Mouse (Mus musculus) left cerebral cortex, postnatal 36 days (tissue): Measurements from ENCODE around the gene Gpr82. TPM values are rescaled to one million over a fixed set of nuclear protein-coding genes. Genes with fewer than 3 reads are reported as not detected.
A peak's percentile ranks its signal among the peaks of the same experiment; 100 is the strongest.

Experiments used
- DNase-seq, 2 experiments: peaks; one replicate each; pipeline ENCODE4 v3.0.0; 2021 to 2022; ENCODE audit warnings: low spot score in 2 of 2, mixed read lengths in 1 of 2
- intact Hi-C: fragments of 180-260 bp; cut with DNase I; formaldehyde crosslinking; loops from one replicate; pipeline ENCODE4 v1.15.1; 2025
- total RNA-seq, 2 experiments: library from RNA; stranded (reverse); gene quantifications; 2 replicates each; pipeline ENCODE4 v1.2.3; 2021

Gpr82 gene
- total RNA-seq: not detected

GRCm38 (mm10) chrX:13661063-13661462 is at the start of gene Gpr82:
Gpr82 (plus strand) TSS chrX:13661363.
- DNase-seq: no peak
- intact Hi-C loops: no loop called here

DNA sequence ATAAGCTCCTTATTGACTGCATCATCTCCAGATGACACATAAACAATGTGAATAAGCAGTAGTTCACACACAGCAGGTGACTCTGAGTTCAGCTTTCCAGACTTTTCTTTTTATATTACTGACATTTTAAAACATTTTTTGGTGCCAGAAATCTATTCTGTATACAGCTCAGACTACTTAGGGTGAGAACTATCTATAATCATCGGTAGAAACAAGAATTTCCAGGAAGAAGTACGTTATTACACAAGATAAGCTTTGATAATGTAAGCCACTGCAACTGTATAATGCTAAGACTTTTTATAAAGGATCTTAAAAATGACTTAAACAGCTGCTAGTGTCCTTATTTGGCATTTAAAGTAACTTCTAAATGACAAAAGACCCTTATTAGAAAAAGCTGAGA is 49.0 kb upstream of the Gpr82 start:
- intact Hi-C loops: no loop called here
- DNase-seq: no peak

GRCm38 (mm10) chrX:13616726-13617125 is 44.4 kb upstream of the Gpr82 start:
- no peak for DNase-seq
- intact Hi-C loops: no loop called here

DNA sequence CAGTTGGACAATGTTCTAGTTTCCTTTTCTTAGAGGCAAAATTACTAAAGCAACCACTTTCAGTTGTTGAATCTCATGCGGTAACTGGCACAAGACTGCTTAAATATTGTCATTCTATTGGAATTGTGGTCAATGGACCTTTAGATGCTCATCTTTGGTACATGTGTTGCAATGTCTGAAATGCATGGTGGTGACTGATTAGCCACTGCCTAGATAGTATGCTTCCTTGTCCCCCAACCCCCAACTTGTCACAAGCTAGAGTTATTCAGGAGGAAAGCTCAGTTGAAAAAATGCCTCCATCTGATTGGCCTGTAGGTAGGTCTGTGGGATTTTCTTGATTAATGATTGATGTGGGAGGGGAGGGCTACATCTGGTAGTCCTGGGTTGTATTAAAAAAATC is 43.9 kb upstream of the Gpr82 start:
- intact Hi-C loops: no loop called here
- no peak for DNase-seq

GRCm38 (mm10) chrX:13618476-13618875 is 42.7 kb upstream of the Gpr82 start:
- no peak for DNase-seq
- intact Hi-C loops: no loop called here

DNA sequence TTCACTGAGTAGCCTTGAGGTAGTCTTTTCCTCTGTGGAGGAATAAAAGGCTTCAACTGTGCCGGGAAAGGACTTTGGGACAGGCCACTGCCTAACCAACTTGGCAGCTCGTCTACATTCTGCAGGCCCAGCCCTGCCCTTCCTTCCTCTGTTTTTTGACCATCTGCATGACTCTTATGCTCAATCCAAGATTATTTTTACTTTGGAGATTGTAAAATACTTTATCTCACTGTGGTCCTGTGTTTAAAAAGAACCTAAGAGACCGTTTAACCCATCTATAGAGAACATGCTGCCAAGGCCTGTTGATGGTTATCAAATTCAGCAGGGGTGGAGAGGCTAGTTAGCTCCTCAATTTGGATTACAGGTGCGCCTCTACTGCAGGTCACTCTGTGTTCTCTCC is 39.7 kb upstream of the Gpr82 start:
- DNase-seq: no peak
- intact Hi-C loops: no loop called here

DNA sequence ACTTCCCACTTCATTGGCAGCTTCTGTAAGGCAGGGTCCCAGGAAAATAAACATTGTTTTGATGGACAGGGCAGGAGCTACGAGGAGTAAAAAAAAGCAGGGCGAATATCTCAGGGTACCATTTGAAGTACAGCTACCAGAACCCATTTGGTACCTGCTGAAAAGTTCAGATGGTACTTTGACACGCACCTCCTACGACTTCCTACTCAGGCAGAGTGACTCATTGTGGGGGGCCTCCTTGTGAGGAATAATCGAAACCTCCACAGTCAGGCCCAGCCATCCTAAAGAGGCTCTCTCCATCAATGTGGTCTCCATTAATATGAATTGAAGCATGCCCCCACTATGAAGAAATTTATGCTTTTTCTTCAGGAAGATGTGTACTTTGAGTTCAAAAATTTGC is 38.5 kb upstream of the Gpr82 start:
- DNase-seq: no peak
- intact Hi-C loops: no loop called here

DNA sequence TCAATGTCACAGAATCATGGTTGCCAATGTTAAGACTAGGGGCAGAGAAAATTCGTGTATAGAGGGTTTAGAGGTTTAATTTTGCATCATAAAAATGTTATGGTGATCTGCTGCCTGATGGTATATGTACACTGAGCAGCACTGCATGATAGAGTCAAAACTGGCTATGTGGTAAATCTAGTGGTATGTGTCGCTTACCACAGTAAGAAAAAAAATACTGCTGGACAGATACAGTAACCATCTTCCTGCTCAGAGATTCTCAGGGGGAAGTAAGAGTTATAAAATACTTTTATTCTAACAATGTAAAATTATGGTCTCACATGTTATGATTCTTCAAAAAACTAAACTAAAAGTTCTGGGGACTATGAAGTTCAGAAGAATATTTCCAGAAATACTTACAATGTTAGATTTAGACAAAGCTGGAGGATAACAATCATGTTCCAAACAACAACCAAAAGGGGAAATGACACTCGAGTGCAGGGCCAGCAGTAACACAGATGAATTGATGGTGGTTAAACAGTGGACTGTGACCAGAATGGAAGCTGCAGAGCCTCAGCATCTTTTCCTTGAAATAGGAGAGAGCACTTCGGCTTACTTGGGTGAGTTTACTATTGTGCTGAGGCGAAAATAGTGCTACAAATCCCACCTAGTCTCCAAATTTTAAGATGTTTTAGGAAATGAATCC is 29.4 kb upstream of the Gpr82 start, which contains the start of gene Gpr34:
Gpr34 (plus strand) TSS at position 491 of the 685 bp plus-strand sequence.
- intact Hi-C loops: no loop called here
- DNase-seq: no peak

GRCm38 (mm10) chrX:13636398-13636797 is 24.8 kb upstream of the Gpr82 start:
- intact Hi-C loops: no loop called here
- no peak for DNase-seq

DNA sequence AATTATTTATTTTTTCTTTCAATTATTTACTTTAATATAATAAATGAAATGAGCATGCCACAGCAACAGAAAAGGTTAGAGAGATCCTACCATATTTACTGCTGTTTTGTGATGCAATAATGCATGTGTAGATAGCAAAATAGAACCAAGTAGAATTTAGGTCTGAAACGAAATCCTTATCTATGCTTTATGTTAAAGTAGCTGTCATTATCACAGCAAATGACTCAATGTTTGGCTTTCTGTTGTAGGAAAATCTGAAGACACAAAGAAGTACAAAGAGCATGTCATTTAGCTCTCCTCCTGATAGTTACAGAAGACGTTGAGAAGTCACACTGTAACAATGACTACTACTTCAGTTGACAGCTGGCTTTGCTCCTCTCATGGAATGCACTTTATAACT is 22.3 kb upstream of the Gpr82 start:
- intact Hi-C loops: no loop called here

DNA sequence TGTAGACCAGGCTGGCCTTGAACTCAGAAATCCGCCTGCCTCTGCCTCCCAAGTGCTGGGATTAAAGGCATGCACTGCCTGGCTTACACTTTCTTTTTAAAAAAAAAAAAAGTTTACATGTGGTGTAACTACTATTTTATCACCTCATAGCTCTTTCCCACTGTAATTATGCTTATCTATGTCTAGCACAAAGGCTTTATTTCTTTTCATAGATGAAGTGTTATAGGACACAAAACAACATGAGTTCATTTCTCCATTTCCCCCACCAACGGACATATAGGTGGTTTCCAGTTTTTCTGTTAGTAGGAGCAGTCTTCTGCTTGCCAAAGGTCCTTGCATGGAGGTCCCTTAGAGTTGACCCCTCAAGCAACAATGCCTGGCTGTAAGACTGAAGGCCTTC is 9.3 kb upstream of the Gpr82 start:
- intact Hi-C loops: loop anchor here (10.0 kb wide), 1 partner anchor 187 kb away; the partner anchor contains the start of gene Nyx
- no peak for DNase-seq

More for the DNA sequence above, 22.3 kb upstream of the Gpr82 start:
- no peak for DNase-seq

GRCm38 (mm10) chrX:13652291-13652690 is 8.9 kb upstream of the Gpr82 start:
- DNase-seq: no peak
- intact Hi-C loops: loop anchor here (10.0 kb wide), 1 partner anchor 187 kb away; the partner anchor contains the start of gene Nyx

DNA sequence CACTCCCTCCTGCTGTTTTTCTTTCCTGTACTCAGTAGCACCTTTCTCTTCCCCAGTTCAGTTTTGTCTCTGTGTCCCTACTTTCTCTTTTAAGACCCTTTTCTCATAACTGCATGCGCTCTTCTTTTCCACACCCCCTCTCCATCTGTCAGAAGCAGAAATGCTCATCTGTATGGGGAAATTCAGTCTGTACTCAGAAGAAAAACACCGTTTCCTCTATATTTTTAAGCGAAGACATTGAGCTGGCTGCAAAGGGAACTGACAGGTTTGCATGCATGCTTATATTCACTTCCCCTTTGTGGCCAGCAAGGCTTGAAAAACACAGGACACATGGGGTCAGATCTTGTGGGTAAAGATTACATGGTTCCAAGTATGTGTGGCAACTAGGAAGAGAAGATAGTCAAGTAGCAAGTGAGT is 6.2 kb upstream of the Gpr82 start:
- peak; percentile 7 to 15 for DNase-seq
- intact Hi-C loops: loop anchor here (2.0 to 10.0 kb wide), 2 partner anchors 190 to 424 kb away; partner anchors contain the start of gene Nyx

DNA sequence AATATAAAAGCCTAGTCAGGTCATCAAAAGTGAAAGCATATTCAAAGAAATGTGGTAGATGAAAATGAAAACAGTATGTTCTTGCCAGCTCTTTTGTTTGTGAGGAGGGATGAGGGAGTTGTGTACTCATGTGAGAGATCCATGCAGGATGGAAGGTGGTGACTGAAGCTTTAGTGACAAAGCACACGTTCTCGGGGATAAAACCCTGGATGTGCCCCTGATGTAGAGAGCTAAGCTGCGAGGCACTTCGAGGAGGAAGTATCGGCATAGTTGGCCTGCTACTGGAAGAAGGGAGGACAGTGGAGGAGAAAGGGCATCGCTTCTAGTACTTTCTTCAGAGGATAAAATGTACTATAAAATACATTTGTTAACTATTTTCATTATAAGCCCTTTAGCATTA is 5.3 kb upstream of the Gpr82 start:
- DNase-seq: no peak
- intact Hi-C loops: loop anchor here (2.0 to 10.0 kb wide), 2 partner anchors 191 to 425 kb away; partner anchors contain the start of gene Nyx

GRCm38 (mm10) chrX:13656721-13657120 is 4.4 kb upstream of the Gpr82 start:
- DNase-seq: peak in 1 of 2 experiments; percentile 17
- intact Hi-C loops: loop anchor here (10.0 kb wide), 1 partner anchor 192 kb away; the partner anchor contains the start of gene Nyx

GRCm38 (mm10) chrX:13658616-13659140 is 2.5 kb upstream of the Gpr82 start:
- no peak for DNase-seq
- intact Hi-C loops: loop anchor here (10.0 kb wide), 1 partner anchor 194 kb away; the partner anchor contains the start of gene Nyx

DNA sequence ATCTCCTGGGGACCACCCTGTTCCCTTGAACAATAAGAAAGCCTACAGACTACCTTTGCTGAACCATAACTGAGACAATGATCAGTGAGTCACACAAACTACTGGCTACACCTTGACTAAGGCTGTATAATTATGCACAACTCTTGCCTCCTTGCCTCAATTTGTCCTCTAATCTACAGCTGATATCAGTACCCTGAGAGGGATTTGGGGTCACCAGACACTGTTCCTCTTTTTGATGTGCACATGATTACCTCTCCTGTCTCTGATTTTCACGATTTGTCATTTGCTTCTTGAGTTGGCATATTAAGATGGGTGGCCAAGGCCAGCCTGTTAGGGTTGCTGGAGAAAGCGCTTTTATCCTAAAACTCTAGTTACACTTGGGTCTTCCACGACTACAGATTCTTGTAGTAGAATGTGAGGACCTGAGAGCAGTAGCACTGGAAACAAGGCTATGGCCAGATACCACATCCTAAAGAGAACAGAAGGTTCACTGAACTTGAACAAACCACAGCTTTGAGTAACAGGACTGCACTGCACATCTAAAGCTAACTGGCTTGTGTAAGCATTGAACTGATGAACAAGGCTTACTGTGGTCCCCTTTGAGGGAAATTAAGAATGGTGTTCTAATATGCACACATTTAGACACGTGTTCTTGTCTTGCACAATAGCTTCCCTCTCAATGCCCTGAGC is 1.8 kb upstream of the Gpr82 start:
- intact Hi-C loops: loop anchor here (10.0 kb wide), 1 partner anchor 195 kb away; the partner anchor contains the start of gene Nyx
- no peak for DNase-seq

GRCm38 (mm10) chrX:13668867-13669266 is 7.7 kb downstream of the Gpr82 start:
- DNase-seq: no peak
- intact Hi-C loops: no loop called here

- DNase-seq: no peak
- intact Hi-C loops: no loop called here
These were observed 9.2 kb downstream of the Gpr82 start for GRCm38 (mm10) chrX:13670342-13670741.

GRCm38 (mm10) chrX:13673001-13673400 is 11.8 kb downstream of the Gpr82 start:
- intact Hi-C loops: no loop called here
- DNase-seq: no peak
